Mouse (Mus musculus) liver, embryonic 14.5 days (tissue): ENCODE results near the gene Slc22a20. TPM values are rescaled to one million over a fixed set of nuclear protein-coding genes. Genes with fewer than 3 reads are reported as not detected.

ENCODE experiments used
- ATAC-seq: fragments of 200-750 bp; cut with Nextera tagmentation; 2 replicates; pipeline ENCODE4 v1.8.0; 2017; ENCODE audit warnings: moderate number of reproducible peaks, mild to moderate bottlenecking, moderate library complexity; ENCODE audit not compliant: insufficient read depth
- DNase-seq, 3 experiments: peaks; one replicate each; pipeline ENCODE4 v3.0.0-alpha.2; 2012 to 2013; ENCODE audit warnings: low read depth in 3 of 3, low spot score in 3 of 3
- H3K27ac ChIP-seq: fragments of 300-500 bp; sonication (generic); 2 replicates; pipeline ENCODE4 v1.5.1; 2014; ENCODE audit warnings: moderate library complexity, mild to moderate bottlenecking, control low read depth, inconsistent platforms
- H3K27me3 ChIP-seq: fragments of 300-500 bp; sonication (generic); 2 replicates; pipeline ENCODE4 v1.6.1; 2014; ENCODE audit warnings: mild to moderate bottlenecking, low read length, moderate library complexity; ENCODE audit not compliant: control insufficient read depth, insufficient read depth
- H3K36me3 ChIP-seq: fragments of 300-500 bp; sonication (generic); replicated peaks from 2 replicates; pipeline ENCODE4 v1.6.1; 2014; ENCODE audit warnings: low read depth; ENCODE audit not compliant: control insufficient read depth, insufficient read depth
- H3K4me1 ChIP-seq, 2 experiments: fragments of 200-500 bp in 1 of 2; fragments of 300-500 bp in 1 of 2; sonication (generic) in 1 of 2; replicated peaks; 2 replicates each; pipeline ENCODE4 v1.6.1; 2012 to 2014; ENCODE audit warnings: antibody characterized with exemption in 1 of 2, inconsistent platforms in 1 of 2, low read length in 1 of 2; ENCODE audit not compliant: control insufficient read depth in 2 of 2, insufficient read depth in 2 of 2
- H3K4me2 ChIP-seq: fragments of 300-500 bp; sonication (generic); 2 replicates; pipeline ENCODE4 v1.6.1; 2014; ENCODE audit warnings: low read depth, mild to moderate bottlenecking, control low read depth, moderate library complexity
- H3K4me3 ChIP-seq, 2 experiments: fragments of 200-500 bp in 1 of 2; fragments of 300-500 bp in 1 of 2; sonication (generic) in 1 of 2; 2 replicates each; pipeline ENCODE4 v1.5.1; 2012 to 2014; ENCODE audit warnings: low read depth in 2 of 2, low read length in 2 of 2, mild to moderate bottlenecking in 2 of 2, control low read depth in 1 of 2, inconsistent platforms in 1 of 2, moderate library complexity in 1 of 2; ENCODE audit not compliant: insufficient read depth in 1 of 2
- H3K9ac ChIP-seq: fragments of 300-500 bp; sonication (generic); replicated peaks from 2 replicates; pipeline ENCODE4 v1.6.1; 2014; ENCODE audit warnings: mild to moderate bottlenecking, control low read depth, moderate library complexity
- H3K9me3 ChIP-seq: fragments of 300-500 bp; sonication (generic); 2 replicates; pipeline ENCODE4 v1.6.1; 2016; ENCODE audit warnings: low read length, mixed read lengths; ENCODE audit not compliant: control insufficient read depth
- CTCF ChIP-seq: IDR thresholded peaks from 2 replicates; pipeline ENCODE4 v1.5.1; 2016; ENCODE audit warnings: antibody characterized with exemption, low read depth, control low read depth
- EP300 ChIP-seq: IDR thresholded peaks from 2 replicates; pipeline ENCODE4 v1.6.1; 2016; ENCODE audit warnings: antibody characterized with exemption, low read depth
- WGBS: fragments of 180-500 bp; shearing (Covaris S2); extraction: QIAGEN DNeasy Blood & Tissue Kit; methylation state at CpG from one replicate; pipeline ENCODE4 v1.1.7; 2014; ENCODE audit not compliant: insufficient replicate concordance; 5-methylcytosine and 5-hydroxymethylcytosine counted together
- polyA plus RNA-seq, 2 experiments: library from polyadenylated mRNA; depleted of rRNA in 1 of 2; stranded (reverse) in 1 of 2; unstranded in 1 of 2; fragments of >200 nt; fragmentation: Nextera tagmentation in 1 of 2; extraction: Ambion mirVana in 1 of 2; gene quantifications; 2 replicates each; pipeline versions ENCODE4 v1.2.1 to v1.2.3; 2012 to 2014

Gene Slc22a20
- polyA plus RNA-seq, 2 experiments, result 0.08 TPM; not detected in 1

DNA sequence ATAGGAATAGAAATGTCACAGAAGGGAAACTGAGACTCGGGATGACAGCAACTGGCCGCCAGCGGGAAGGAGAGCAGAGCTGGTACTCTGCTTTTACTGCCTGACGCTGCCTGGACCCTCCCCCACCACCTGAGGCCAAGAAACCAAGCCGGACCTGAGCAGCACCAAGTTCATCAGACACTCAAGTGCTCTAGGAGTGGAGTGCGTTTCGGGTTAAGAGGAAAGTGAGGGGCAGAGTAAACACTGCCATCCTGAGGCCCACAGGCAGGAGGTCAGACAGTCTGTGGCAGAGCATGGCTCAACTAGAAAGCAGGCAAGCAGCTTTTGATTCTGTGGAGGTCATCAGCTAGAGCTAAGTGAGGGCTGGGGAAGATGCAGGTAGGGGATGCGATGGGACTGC is 37.1 kb upstream of the Slc22a20 start:
- Histone ChIP-seq H3K4me2 (no peak overlapping the region), H3K9ac (no peak overlapping the region), H3K4me1 (peaks cover 5 to 12% of the 10 kb centered on the region in 2 experiments), H3K27me3 (no peaks in the 10 kb centered on the region), H3K36me3 (no peaks in the 10 kb centered on the region), H3K27ac (no peak overlapping the region), H3K4me3 (no peak overlapping the region), H3K9me3 (no peaks in the 10 kb centered on the region)
- no peak for TF ChIP-seq CTCF
- TF ChIP-seq EP300, result no peak
- 69% methylated on average over 8 of the region's 8 CpGs for WGBS
- ATAC-seq (no peak), DNase-seq (no peak)

DNA sequence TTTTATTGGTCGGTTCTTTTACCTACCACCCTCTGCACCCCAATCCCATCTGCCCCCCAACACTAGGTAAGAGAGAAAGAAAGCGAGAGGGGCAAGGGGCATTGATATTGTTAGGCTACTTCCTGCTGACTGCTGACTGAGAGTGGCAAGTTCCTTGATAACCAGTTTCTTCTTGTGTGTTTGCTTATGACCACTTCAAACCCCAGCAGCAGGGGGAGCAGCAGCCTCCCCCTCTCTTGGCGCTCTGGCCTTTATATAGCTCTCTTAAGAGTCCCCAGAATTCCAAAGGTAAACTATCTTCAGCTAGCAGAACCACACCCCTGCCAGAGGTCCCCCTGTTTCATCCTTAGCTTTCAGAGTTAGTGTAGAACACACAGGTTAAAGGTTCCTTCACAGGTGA is 34.3 kb upstream of the Slc22a20 start:
- 24% methylated on average over 3 of the region's 3 CpGs for WGBS
- H3K4me2 ChIP-seq, result no peak overlapping the region
- H3K9ac ChIP-seq, result 0 out of 2 replicates have a peak overlapping the region, but pooled peaks have one; percentile 13
- DNase-seq (no peak), ATAC-seq (no peak)
- H3K27me3 ChIP-seq, result no peaks in the 10 kb centered on the region
- H3K4me1 ChIP-seq, result peaks cover 16 to 30% of the 10 kb centered on the region in 2 experiments
- no peaks in the 10 kb centered on the region for H3K9me3 ChIP-seq
- H3K36me3 ChIP-seq, result no peaks in the 10 kb centered on the region
- no peak overlapping the region for H3K4me3 ChIP-seq
- H3K27ac ChIP-seq, result no peak overlapping the region
- TF ChIP-seq EP300 (no peak), CTCF (peak; percentile 29; the same call in 1 of the 2 replicates)

DNA sequence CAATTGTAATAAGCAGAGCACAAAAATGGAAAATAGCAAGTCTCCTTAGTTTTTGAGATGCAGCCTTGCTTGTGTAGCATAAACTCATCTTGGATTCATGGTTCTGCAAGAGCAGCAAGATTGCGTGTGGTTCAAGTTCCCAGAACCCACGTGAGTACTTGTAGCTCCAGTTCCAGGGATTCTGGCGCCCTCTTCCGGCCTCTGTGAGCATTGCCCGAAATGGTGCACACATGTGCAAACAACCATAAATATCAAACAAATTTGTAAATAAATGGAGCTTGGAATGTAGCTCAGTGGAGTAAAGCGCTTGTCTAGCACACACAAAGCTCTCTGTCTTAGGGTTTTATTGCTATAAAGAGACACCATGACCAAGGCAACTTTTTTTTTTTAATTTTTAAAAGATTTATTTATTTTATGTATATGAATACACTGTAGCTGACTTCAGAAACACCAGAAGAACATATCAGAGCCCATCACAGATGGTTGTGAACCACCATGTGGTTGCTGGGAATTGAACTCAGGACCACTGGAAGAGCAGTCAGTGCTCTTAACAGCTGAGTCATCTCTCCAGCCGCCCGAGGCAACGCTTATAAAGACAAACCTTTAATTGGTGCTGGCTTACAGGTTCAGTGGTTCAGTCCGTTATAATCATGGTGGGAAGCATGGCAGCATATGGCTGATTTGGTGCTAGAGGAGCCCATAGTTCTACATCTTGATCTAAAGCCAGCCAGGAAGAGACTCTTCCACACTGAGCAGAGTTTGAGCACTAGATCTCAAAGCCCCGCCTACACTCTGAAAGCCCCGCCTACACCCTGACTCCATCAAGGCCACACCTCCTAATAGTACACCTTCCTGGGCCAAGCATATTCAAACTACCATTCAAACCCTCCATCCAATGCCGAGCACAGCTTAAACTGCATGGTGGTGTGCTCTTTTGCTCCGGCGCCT is 32.5 kb upstream of the Slc22a20 start:
- H3K27ac ChIP-seq, result peak overlapping the region; percentile 58
- peak overlapping the region; percentile 57 for H3K4me2 ChIP-seq
- ATAC-seq (peak; percentile 33), DNase-seq (peak; percentile 82 to 85 (median 82))
- H3K27me3 ChIP-seq, result no peaks in the 10 kb centered on the region
- TF ChIP-seq EP300, result peak; percentile 34; the same call in 1 of the 2 replicates
- TF ChIP-seq CTCF, result peak; percentile 98
- H3K4me1 ChIP-seq, result peaks cover 23 to 43% of the 10 kb centered on the region in 2 experiments
- H3K9ac ChIP-seq, result peak overlapping the region; percentile 47
- peak overlapping the region; percentile 30 to 33 for H3K4me3 ChIP-seq
- WGBS, result 20% methylated on average over 15 of the region's 15 CpGs
- H3K9me3 ChIP-seq, result no peaks in the 10 kb centered on the region
- no peaks in the 10 kb centered on the region for H3K36me3 ChIP-seq

DNA sequence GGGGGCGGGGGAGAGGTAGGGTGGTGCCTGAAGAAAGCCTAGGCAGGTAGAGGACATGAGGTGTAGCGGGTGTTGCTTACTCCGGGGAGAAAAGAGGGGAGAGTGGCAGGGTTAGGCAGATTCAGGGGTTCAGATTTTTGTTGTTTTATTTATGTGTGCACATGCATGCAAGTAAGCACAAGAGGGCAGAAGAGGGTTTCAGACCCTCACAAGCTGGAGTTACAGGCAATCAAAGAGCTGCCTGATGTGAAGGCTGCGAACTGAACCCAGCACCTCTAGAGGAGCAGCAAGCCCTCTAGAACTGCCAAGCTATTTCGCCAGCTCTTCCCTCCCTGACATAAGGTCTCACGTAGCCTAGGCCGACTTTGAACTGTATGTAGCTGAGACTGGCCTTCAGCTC is 30.6 kb upstream of the Slc22a20 start:
- no peaks in the 10 kb centered on the region for H3K27me3 ChIP-seq
- H3K4me3 ChIP-seq, result peak overlapping the region; percentile 74 to 89; a peak in 3 of 4 replicates
- TF ChIP-seq EP300, result no peak
- peak; percentile 44 for TF ChIP-seq CTCF
- DNase-seq (no peak), ATAC-seq (no peak)
- peak overlapping the region; percentile 90 for H3K4me2 ChIP-seq
- peak overlapping the region; percentile 85 for H3K27ac ChIP-seq
- WGBS, result 49% methylated on average over 7 of the region's 7 CpGs
- H3K36me3 ChIP-seq, result peaks cover 5% of the 10 kb centered on the region
- H3K9ac ChIP-seq, result peak overlapping the region; percentile 81
- H3K9me3 ChIP-seq, result no peaks in the 10 kb centered on the region
- H3K4me1 ChIP-seq, result peaks cover 23 to 41% of the 10 kb centered on the region in 2 experiments
